Mouse (Mus musculus): ENCODE data around the gene Arhgap44.

- TF ChIP-seq GATA1 (IDR thresholded peaks at IDR 0.05; ENCODE audit: borderline replicate concordance, low read length), result no peak
- no peak for TF ChIP-seq GATA2 (IDR thresholded peaks at IDR 0.05; ENCODE audit: borderline replicate concordance, low read depth, low read length)
- no peak for TF ChIP-seq CTCF (IDR thresholded peaks at IDR 0.05; ENCODE audit: low read depth, low read length)
- no peak for TF ChIP-seq TAL1 (conservative IDR thresholded peaks at IDR 0.05; ENCODE audit: low read depth, low read length)
Observed at GRCm38 (mm10) chr11:65080274-65080673, 82.5 kb downstream of the Arhgap44 start.

Measured in G1E (cell line).